Mouse (Mus musculus) thymus, adult 18-20 months (tissue): ENCODE measurements around the gene C8a.

Experiments used
- DNase-seq, 2 experiments: peaks; one replicate each; pipeline ENCODE4 v3.0.0; 2022; ENCODE audit warnings: mixed read lengths in 2 of 2

Gene C8a

GRCm38 (mm10) chr4:104838342-104838741 is 37.9 kb downstream of the C8a start:
- DNase-seq = no peak

- DNase-seq = no peak
These were observed 41.1 kb downstream of the C8a start for GRCm38 (mm10) chr4:104835096-104835495.

GRCm38 (mm10) chr4:104828939-104829338 is 47.3 kb downstream of the C8a start:
- DNase-seq = no peak

- DNase-seq = no peak
These were observed 51.7 kb downstream of the C8a start for GRCm38 (mm10) chr4:104824381-104825077.

GRCm38 (mm10) chr4:104823597-104824101 is 52.5 kb downstream of the C8a start:
- no peak for DNase-seq

- no peak for DNase-seq
These were observed 56.3 kb downstream of the C8a start for GRCm38 (mm10) chr4:104819891-104820290.

- DNase-seq = no peak
These were observed 57.2 kb downstream of the C8a start for GRCm38 (mm10) chr4:104818986-104819385.

GRCm38 (mm10) chr4:104817509-104817908 is 58.7 kb downstream of the C8a start:
- no peak for DNase-seq

GRCm38 (mm10) chr4:104816519-104817232 is 59.5 kb downstream of the C8a start:
- no peak for DNase-seq

GRCm38 (mm10) chr4:104813617-104814016 is 62.6 kb downstream of the C8a start:
- DNase-seq = no peak

GRCm38 (mm10) chr4:104810710-104811286 is 65.4 kb downstream of the C8a start:
- no peak for DNase-seq

GRCm38 (mm10) chr4:104805414-104806257 is 70.6 kb downstream of the C8a start:
- DNase-seq = no peak

- DNase-seq = no peak
These were observed 72.1 kb downstream of the C8a start for GRCm38 (mm10) chr4:104804100-104804499.

GRCm38 (mm10) chr4:104801625-104802024 is 74.6 kb downstream of the C8a start:
- no peak for DNase-seq

GRCm38 (mm10) chr4:104798951-104799350 is 77.2 kb downstream of the C8a start:
- DNase-seq = no peak

- DNase-seq = no peak
These were observed 84.1 kb downstream of the C8a start for GRCm38 (mm10) chr4:104792111-104792510.

GRCm38 (mm10) chr4:104782346-104782745 is 93.9 kb downstream of the C8a start:
- no peak for DNase-seq

GRCm38 (mm10) chr4:104781441-104781840 is 94.8 kb downstream of the C8a start:
- DNase-seq = no peak

- no peak for DNase-seq
These were observed 96.7 kb downstream of the C8a start for GRCm38 (mm10) chr4:104779460-104779859.

- DNase-seq = no peak
These were observed 100.6 kb downstream of the C8a start for GRCm38 (mm10) chr4:104775601-104776000.

GRCm38 (mm10) chr4:104770331-104770730 is 105.9 kb downstream of the C8a start:
- no peak for DNase-seq

- DNase-seq = no peak
These were observed 106.6 kb downstream of the C8a start for GRCm38 (mm10) chr4:104769602-104770001.

GRCm38 (mm10) chr4:104768190-104768589 is 108.0 kb downstream of the C8a start:
- DNase-seq = no peak
